ENCODE assay signal across 8 mouse cellular contexts in the genomic region with DNA sequence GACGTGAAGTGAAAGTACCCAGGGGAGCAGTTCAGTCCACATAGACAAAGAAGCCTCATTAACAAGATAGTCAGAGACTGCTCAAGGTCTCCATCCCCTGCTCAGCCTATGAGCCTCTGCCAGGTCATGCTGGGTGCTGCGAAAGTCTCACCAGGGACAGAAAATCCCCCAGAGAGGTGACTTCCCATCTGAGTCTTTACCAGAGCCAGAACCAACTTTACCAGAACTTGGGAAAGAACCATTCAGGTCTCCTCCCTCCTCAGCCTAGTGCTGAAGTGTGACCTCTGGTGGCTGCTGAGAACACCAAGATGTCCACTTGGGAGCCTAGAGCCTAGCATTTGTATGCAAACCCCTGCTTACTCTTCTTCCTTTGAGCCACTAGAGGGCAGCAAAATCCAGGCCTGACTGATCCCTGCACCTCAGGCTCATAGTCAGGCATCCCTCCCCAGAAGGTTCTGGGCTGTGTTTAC. TPM values are rescaled to one million over a fixed set of nuclear protein-coding genes. Genes with fewer than 3 reads are reported as not detected.
A peak's percentile ranks its signal among the peaks of the same experiment; 100 is the strongest.
DNase-seq lines count a peak whose midpoint lies in the region; ATAC-seq and TF ChIP-seq lines count a peak whose summit lies in the region.

No protein-coding gene starts in this region.

- no peak overlapping the region for H3K9ac ChIP-seq in heart, embryonic 13.5 days
- H3K9ac ChIP-seq in kidney, embryonic 16.5 days (replicated peaks; ENCODE audit: low read length) = no peak overlapping the region
- H3K9ac ChIP-seq in liver, adult 2 months (ENCODE audit: low read depth, low read length) = no peak overlapping the region

- WGBS in heart, embryonic 13.5 days = 13% methylated on average over 2 of the region's 2 CpGs
- 20% methylated on average over 2 of the region's 2 CpGs for WGBS in kidney, embryonic 16.5 days
- WGBS in liver, adult 2 months = 36% methylated on average over 2 of the region's 2 CpGs

- no peak overlapping the region for H3K4me2 ChIP-seq in heart, embryonic 13.5 days
- H3K4me2 ChIP-seq in kidney, embryonic 16.5 days (replicated peaks; ENCODE audit: low read depth, low read length) = no peak overlapping the region

- no peak overlapping the region for H3K4me3 ChIP-seq in bone marrow macrophage, adult 2 months (ENCODE audit: insufficient read depth, low read length)
- H3K4me3 ChIP-seq in heart, embryonic 13.5 days = no peak overlapping the region
- H3K4me3 ChIP-seq in kidney, embryonic 16.5 days (ENCODE audit: low read length) = no peak overlapping the region
- no peak overlapping the region for H3K4me3 ChIP-seq in liver, adult 2 months (ENCODE audit: insufficient read depth, low read depth, low read length)

- H3K27ac ChIP-seq in bone marrow macrophage, adult 2 months (ENCODE audit: insufficient read depth, low read depth, low read length) = no peak overlapping the region
- no peak overlapping the region for H3K27ac ChIP-seq in heart, embryonic 13.5 days (replicated peaks)
- H3K27ac ChIP-seq in kidney, embryonic 16.5 days (ENCODE audit: low read length) = no peak overlapping the region
- H3K27ac ChIP-seq in liver, adult 2 months (replicated peaks; ENCODE audit: insufficient read depth, low read depth, low read length) = no peak overlapping the region

- TF ChIP-seq CTCF in bone marrow macrophage, adult 2 months (IDR thresholded peaks at IDR 0.05; ENCODE audit: low read depth, low read length) = peak; percentile 94
- TF ChIP-seq CTCF in liver, adult 2 months (IDR thresholded peaks at IDR 0.05; ENCODE audit: low read depth, low read length) = peak; percentile 85

- peaks cover 29% of the 10 kb centered on the region for H3K27me3 ChIP-seq in heart, embryonic 13.5 days (replicated peaks)
- H3K27me3 ChIP-seq in kidney, embryonic 16.5 days (ENCODE audit: insufficient read depth, low read length) = peaks cover 11% of the 10 kb centered on the region
- H3K27me3 ChIP-seq in liver, adult 2 months (ENCODE audit: control insufficient read depth, insufficient read depth, low read length) = no peaks in the 10 kb centered on the region
- H3K27me3 ChIP-seq in splenic B cell, adult 2 months (ENCODE audit: control insufficient read depth, insufficient read depth, low read length, poor library complexity, severe bottlenecking) = no peaks in the 10 kb centered on the region; the same call in 1 of the 2 replicates

- no peaks in the 10 kb centered on the region for H3K36me3 ChIP-seq in heart, embryonic 13.5 days
- no peaks in the 10 kb centered on the region for H3K36me3 ChIP-seq in kidney, embryonic 16.5 days (ENCODE audit: insufficient read depth, low read length)
- H3K36me3 ChIP-seq in liver, adult 2 months (ENCODE audit: control insufficient read depth, insufficient read depth, low read length) = no peaks in the 10 kb centered on the region
- H3K36me3 ChIP-seq in splenic B cell, adult 2 months (ENCODE audit: control insufficient read depth, insufficient read depth, low read length, poor library complexity, severe bottlenecking) = no peaks in the 10 kb centered on the region

- no peaks in the 10 kb centered on the region for H3K9me3 ChIP-seq in heart, embryonic 13.5 days
- no peaks in the 10 kb centered on the region for H3K9me3 ChIP-seq in kidney, embryonic 16.5 days (ENCODE audit: low read length)

- no peaks in the 10 kb centered on the region for H3K79me2 ChIP-seq in liver, adult 2 months (ENCODE audit: control insufficient read depth, insufficient read depth, low read length)

- no peak for TF ChIP-seq POLR2A in bone marrow macrophage, adult 2 months (IDR thresholded peaks at IDR 0.05; ENCODE audit: borderline replicate concordance, low read depth, low read length)
- TF ChIP-seq POLR2A in liver, adult 2 months (IDR thresholded peaks at IDR 0.05; ENCODE audit: extremely low read depth, insufficient read depth, low read length) = no peak

- peak; percentile 90 for DNase-seq in CD4-positive helper T cell, adult 2 months (ENCODE audit: low read depth, low spot score)
- peak; percentile 86 for DNase-seq in liver, adult 2 months (ENCODE audit: extremely low read depth, low read depth, low spot score)
- DNase-seq in monocyte, adult 2 months (ENCODE audit: low read depth in 1 of 2, low spot score in 2 of 2) = peak; percentile 45 to 72
- DNase-seq in splenic B cell, adult 2 months (ENCODE audit: low read depth, low spot score) = peak; percentile 94

- no peaks in the 10 kb centered on the region; the same call in 1 of the 2 replicates for H3K4me1 ChIP-seq in bone marrow macrophage, adult 2 months (ENCODE audit: control insufficient read depth, insufficient read depth, low read length)
- peaks cover 15% of the 10 kb centered on the region for H3K4me1 ChIP-seq in heart, embryonic 13.5 days
- peaks cover 10% of the 10 kb centered on the region for H3K4me1 ChIP-seq in kidney, embryonic 16.5 days (ENCODE audit: insufficient read depth, low read length)
- H3K4me1 ChIP-seq in liver, adult 2 months (ENCODE audit: control insufficient read depth, insufficient read depth, low read length) = no peaks in the 10 kb centered on the region

- ATAC-seq in erythroblast, adult 5-6 weeks (replicated peaks; ENCODE audit: low FRiP score, poor library complexity, severe bottlenecking) = peak; percentile 96
- ATAC-seq in heart, embryonic 13.5 days (ENCODE audit: extremely low read depth, insufficient number of reproducible peaks, low FRiP score, low TSS enrichment) = peak; percentile 37; the same call in 1 of the 2 replicates
- peak; percentile 74; the same call in 1 of the 2 replicates for ATAC-seq in kidney, embryonic 16.5 days (ENCODE audit: low FRiP score, low TSS enrichment)

RNA-seq across cellular contexts. Expression of gene Tnfrsf14, which starts 15.8 kb away (rescaled TPM):
- polyA plus RNA-seq in bone marrow macrophage, adult 2 months (2012; ENCODE audit: insufficient read depth, insufficient read length, missing spikeins) = 117 and 135 TPM in 2 replicates
- 634 and 677 TPM in 2 replicates for total RNA-seq in erythroblast, adult 5-6 weeks (2015; ENCODE audit: low replicate concordance)
- 775 and 846 TPM in 2 replicates for total RNA-seq in erythroblast, adult 5-6 weeks (2017; ENCODE audit: low replicate concordance)
- polyA plus RNA-seq in heart, embryonic 13.5 days (2015; fragmentation: Nextera tagmentation; extraction: Ambion mirVana) = 2.1 and 2.6 TPM in 2 replicates
- 0.74 and 0.95 TPM in 2 replicates for polyA plus RNA-seq in kidney, embryonic 16.5 days (2015; fragmentation: Nextera tagmentation; extraction: Ambion mirVana)
- 11.2 and 14.4 TPM in 2 replicates for total RNA-seq in liver, adult 2 months (2014; rRNA removed)
- polyA plus RNA-seq in liver, adult 2 months (2012; rRNA removed) = 25.9 and 55.6 TPM in 2 replicates

RNA-seq across cellular contexts. Expression of gene Hes5, which starts 16.6 kb away (rescaled TPM):
- not detected in 2 replicates for polyA plus RNA-seq in bone marrow macrophage, adult 2 months (2012; ENCODE audit: insufficient read depth, insufficient read length, missing spikeins)
- total RNA-seq in erythroblast, adult 5-6 weeks (2015; ENCODE audit: low replicate concordance) = not detected in 2 replicates
- total RNA-seq in erythroblast, adult 5-6 weeks (2017; ENCODE audit: low replicate concordance) = not detected in 2 replicates
- 0.31 and 0.45 TPM in 2 replicates for polyA plus RNA-seq in heart, embryonic 13.5 days (2015; fragmentation: Nextera tagmentation; extraction: Ambion mirVana)
- polyA plus RNA-seq in kidney, embryonic 16.5 days (2015; fragmentation: Nextera tagmentation; extraction: Ambion mirVana) = 17.2 and 20.1 TPM in 2 replicates
- not detected in 2 replicates for total RNA-seq in liver, adult 2 months (2014; rRNA removed)
- not detected in 2 replicates for polyA plus RNA-seq in liver, adult 2 months (2012; rRNA removed)

RNA-seq across cellular contexts. Expression of gene Pank4, which starts 19.8 kb away (rescaled TPM):
- polyA plus RNA-seq in bone marrow macrophage, adult 2 months (2012; ENCODE audit: insufficient read depth, insufficient read length, missing spikeins) = 20.2 and 24.1 TPM in 2 replicates
- 11.7 and 19.6 TPM in 2 replicates for total RNA-seq in erythroblast, adult 5-6 weeks (2015; ENCODE audit: low replicate concordance)
- total RNA-seq in erythroblast, adult 5-6 weeks (2017; ENCODE audit: low replicate concordance) = 11.1 and 11.2 TPM in 2 replicates
- polyA plus RNA-seq in heart, embryonic 13.5 days (2015; fragmentation: Nextera tagmentation; extraction: Ambion mirVana) = 40.6 and 42.6 TPM in 2 replicates
- polyA plus RNA-seq in kidney, embryonic 16.5 days (2015; fragmentation: Nextera tagmentation; extraction: Ambion mirVana) = 51.9 and 53.8 TPM in 2 replicates
- total RNA-seq in liver, adult 2 months (2014; rRNA removed) = 13.5 and 13.6 TPM in 2 replicates
- polyA plus RNA-seq in liver, adult 2 months (2012; rRNA removed) = 13.0 and 19.5 TPM in 2 replicates

RNA-seq across cellular contexts. Expression of gene Fam213b, which starts 45.2 kb away (rescaled TPM):
- polyA plus RNA-seq in bone marrow macrophage, adult 2 months (2012; ENCODE audit: insufficient read depth, insufficient read length, missing spikeins) = 34.3 and 38.2 TPM in 2 replicates
- 3.6 and 8.8 TPM in 2 replicates for total RNA-seq in erythroblast, adult 5-6 weeks (2015; ENCODE audit: low replicate concordance)
- total RNA-seq in erythroblast, adult 5-6 weeks (2017; ENCODE audit: low replicate concordance) = 2.3 and 2.5 TPM in 2 replicates
- polyA plus RNA-seq in heart, embryonic 13.5 days (2015; fragmentation: Nextera tagmentation; extraction: Ambion mirVana) = 42.5 and 48.8 TPM in 2 replicates
- 39.1 and 42.2 TPM in 2 replicates for polyA plus RNA-seq in kidney, embryonic 16.5 days (2015; fragmentation: Nextera tagmentation; extraction: Ambion mirVana)
- 14.8 and 15.2 TPM in 2 replicates for total RNA-seq in liver, adult 2 months (2014; rRNA removed)
- 23.3 and 35.3 TPM in 2 replicates for polyA plus RNA-seq in liver, adult 2 months (2012; rRNA removed)

Comparison
In these comparisons a context has a peak if more than half of its experiments do, and no peak if none do; other contexts are left out.
1. ATAC-seq: peak in every context shown above with its lines; median percentile 96 in erythroblast, adult 5-6 weeks; 74 in kidney, embryonic 16.5 days; 37 in heart, embryonic 13.5 days.
2. RNA of gene Hes5, which starts 16.6 kb away (polyA plus RNA-seq): 17.2 to 20.1 TPM in kidney, embryonic 16.5 days; 0.31 to 0.45 TPM in heart, embryonic 13.5 days, not detected in bone marrow macrophage, adult 2 months and not detected in liver, adult 2 months; every median in the first group is over 10 times any median in the second.
3. Peak in every context shown above with its lines, with median percentiles within 50 percentile points of each other: DNase-seq.